Mouse (Mus musculus): ENCODE data around the gene Pla2r1.
A peak's percentile ranks its signal among the peaks of the same experiment; 100 is the strongest.

Pla2r1 gene

DNA sequence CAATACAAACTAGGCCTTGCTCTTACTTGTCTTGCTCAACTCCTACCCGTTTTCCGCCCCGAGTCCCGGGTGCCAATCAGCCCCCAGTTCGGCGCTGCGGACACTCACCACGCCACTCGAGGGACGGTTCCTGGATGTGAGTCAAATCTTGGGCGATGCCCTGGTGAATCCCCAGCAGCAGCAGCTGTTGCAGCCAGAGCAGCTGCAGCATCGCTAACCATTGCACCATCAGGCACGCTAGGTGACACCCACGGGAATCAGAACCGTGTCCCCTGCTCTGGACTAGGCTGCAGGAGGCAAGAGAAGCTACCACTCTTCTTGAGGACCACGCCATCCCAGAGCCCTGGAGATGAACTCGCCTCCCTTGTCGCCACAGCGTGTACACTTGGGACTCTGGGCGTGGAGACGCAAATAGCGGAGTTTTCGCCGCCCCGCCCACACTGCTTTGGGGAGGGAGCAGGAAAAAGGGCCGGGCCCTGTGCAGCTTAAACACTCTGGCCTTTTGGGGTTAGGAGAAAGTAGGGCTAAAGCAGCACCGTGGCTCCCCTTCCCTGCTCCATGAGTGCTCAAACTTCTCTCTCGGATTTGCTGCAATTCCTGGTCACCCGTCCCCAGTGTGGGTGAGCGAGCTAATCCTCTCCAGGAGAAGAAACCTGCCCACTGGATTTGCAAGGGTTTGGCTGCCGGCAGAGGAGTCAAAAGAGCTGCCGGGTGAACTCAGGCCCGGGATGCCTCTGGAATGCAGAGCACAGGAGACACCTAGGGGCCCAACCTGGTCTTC, at the start of gene Pla2r1:
Gene Pla2r1 (minus strand): TSS at position 407 of the 781 bp plus-strand sequence.
- DNase-seq (ENCODE audit: low read depth, low spot score) = peak; percentile 43

DNA sequence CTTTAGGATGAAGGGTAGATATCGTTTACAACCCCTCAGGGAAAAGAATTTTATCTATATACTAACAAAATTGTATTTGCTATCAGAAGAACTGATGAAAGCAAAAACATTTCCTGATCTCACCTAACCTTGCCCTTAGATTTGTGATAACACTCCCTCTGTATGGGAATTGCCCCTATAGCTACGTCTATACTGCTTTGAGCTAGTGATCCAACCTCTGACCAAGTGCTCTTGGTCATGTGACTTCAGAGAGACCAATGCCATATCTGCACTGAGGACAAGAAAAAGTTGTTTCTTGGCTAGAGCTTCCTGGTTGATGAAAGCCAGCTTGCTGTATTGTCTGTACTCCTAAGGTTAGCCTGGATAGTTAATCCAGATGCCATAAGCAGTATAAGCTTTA, 48.2 kb upstream of the Pla2r1 start:
- DNase-seq (ENCODE audit: low read depth, low spot score) = no peak

DNA sequence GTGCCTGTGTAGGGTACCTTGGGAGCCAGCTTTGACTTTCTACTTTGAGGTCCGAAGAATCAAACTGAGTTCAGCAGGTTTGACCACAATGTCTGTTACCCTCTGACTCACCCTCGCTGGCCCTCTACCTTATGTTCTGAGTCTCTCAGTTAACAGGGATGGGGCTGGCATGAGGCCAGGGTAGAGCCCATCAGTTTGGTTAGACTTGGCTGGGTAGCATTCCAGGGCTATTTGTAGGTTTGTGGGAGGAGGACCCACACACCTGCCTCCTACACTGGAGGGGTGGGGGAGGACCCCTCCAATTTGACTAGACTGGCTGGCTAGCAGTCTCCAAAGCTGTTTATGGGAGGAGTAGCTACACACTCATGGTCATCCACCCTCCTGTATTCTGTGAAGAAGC, 47.8 kb upstream of the Pla2r1 start:
- no peak for DNase-seq (ENCODE audit: low read depth, low spot score)

DNA sequence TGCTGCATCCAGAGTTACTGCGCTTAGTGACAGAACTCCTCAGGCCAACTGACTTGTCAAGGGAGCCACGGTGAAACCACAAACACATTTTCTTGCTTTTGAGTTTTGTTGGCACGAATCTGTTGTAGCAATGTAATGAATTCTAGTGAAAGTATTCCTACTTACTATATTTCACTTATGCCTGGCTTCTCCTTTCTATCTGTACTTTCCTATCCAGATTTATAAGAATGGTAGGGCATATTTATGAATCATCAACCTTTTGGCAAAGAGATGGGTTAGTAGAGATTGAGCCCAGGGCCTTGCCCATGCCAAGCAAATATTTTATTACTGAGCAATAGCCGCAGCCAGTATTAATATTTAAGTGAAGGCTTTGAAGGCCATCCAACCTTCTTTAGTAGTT, 30.3 kb upstream of the Pla2r1 start:
- DNase-seq (ENCODE audit: low read depth, low spot score) = no peak

DNA sequence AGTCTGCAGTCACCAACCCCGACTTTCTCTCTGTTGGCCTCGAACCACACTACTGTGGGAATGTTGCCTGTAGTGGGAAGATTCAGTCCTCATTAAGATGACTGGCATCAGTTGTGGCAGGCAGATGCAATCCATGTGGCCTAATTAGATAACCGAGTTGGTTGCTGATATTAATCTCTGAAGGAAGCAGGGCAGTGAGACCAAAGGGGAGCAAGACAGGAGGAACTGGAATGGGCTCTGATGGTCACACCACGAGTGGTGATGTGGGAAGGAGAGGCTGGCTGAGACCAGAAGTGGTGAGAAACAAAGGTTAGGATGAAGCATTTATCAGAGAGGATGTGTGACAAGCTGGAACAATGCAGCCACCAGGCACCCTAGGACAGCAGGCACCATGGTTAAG, 1.5 kb upstream of the Pla2r1 start:
- no peak for DNase-seq (ENCODE audit: low read depth, low spot score)

DNA sequence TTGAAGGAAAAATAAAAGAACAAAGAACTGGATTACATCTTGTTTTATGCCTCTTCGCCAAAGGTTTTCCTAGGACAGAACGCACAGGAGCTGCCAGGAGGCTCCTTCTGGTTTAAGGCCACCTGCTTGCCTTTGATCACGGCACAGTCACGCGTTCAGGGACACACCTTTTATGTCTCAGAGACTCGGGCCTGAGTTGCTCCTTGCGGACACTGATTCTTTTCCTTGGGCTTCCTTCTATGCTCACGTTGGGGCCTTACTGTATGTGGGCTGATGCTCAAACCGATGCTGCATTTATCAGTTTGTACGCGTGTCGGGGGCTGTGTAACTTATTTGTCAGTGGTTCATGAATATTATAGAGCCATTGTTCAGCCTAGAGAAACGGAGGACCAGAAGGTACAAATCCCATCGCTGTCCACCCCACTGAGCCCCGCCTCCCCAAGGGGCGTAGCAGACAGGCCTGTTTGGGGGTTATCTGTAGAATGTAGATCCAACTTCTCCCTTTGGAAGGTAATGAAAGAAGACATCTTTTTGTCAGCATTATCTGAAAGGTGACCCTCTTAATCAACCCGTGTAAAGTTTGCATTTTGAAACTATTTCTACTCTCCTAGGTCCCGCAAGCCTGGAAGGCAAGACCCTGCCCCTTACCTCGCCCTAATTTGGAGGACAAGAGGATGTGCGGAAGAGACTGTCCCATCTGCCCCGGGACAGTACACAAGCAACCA, 769 bp downstream of the Pla2r1 start:
- DNase-seq (ENCODE audit: low read depth, low spot score) = no peak

DNA sequence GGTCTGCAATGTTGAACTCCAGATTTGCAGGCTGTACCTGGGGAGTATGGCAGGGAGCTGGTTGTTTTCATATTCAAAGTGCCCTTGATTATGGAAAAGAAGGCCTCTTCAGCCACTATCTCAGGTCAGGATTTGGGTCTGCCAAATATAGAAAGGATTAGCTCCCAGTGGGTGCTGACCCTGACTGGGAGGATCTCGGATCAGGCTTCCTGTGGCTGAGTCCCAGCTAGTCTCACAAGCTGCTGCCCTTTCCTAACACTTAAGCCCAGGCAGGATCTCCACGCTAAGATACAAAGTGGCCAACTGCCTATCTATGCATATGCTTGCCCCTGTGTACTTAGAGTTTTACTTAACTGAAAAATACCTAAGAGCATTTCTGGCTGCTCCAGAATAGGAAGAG, 1.4 kb downstream of the Pla2r1 start:
- DNase-seq (ENCODE audit: low read depth, low spot score) = no peak

DNA sequence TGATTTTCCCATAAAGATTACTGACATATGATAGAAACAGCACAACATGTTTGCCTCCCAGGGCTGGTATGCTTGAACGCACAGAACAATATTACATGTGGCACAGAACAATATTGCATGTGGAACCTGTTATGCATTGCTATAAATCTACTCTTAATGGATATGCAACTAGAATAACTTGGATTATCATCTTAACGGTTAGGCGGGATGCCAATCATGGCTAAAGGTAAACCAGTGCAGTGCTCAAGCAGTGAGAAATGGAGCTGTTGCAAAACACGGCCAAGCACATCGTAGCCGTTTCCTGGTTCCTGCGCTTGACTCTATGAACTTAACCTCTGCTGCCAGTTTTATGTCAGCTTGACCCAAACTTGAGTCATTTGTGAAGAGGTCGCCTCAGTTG, 2.6 kb downstream of the Pla2r1 start:
- DNase-seq (ENCODE audit: low read depth, low spot score) = no peak

DNA sequence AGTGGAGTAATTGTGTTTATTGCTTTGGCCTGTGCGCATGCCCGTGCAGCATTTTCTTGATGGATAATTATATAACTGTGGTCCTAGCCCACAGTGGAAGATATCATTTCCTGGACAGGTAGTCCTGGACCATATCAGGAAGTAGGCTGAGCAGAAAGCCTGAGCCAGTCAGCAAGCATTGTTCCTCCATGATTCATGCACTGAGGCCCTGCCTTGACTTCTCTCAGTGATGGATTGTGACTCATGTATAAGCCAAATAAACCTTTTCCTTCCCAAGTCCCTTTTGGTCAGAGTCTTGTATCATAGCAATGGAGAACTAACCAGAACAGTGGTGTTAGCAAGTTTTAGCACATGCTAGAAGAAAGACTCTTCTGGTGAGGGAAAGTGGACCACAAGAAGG, 3.3 kb downstream of the Pla2r1 start:
- DNase-seq (ENCODE audit: low read depth, low spot score) = no peak

DNA sequence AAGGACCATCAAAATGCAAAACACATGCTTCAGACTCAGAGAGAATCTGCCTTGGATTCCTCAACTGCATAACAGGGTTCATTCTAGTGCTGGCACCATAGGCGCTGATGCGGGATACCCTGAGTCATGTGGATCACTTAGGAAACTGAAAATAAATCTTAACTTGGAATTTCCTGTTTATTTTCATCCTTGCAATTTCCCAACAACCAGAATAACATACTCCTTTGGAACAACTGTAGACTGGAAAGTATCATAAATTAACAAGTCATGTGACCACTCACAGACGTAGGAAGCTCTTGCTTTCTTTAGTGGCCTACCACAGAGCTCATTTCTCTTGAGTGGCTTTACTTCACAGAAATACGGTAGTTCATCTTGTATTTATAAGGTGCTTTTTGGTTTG, 7.0 kb downstream of the Pla2r1 start:
- DNase-seq (ENCODE audit: low read depth, low spot score) = no peak

DNA sequence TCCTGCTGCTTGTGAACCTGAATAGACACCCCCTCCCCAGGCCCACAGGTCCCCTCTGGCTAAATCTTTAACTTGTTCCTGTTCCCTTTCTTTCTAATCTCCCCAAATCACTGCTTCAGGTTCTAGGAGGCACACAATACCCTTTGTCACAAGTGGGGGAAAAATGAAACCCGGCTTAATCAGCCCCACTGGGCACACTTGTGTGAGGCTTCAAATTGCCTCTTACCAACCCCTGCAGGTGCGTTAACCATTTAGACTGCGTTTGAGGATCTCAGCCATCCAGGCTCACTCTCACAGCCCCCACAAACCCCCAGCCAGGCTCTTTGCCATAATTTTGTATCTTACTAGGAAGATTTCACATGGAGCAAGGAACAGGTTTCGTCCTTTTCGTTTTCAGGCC, 9.1 kb downstream of the Pla2r1 start:
- DNase-seq (ENCODE audit: low read depth, low spot score) = no peak

DNA sequence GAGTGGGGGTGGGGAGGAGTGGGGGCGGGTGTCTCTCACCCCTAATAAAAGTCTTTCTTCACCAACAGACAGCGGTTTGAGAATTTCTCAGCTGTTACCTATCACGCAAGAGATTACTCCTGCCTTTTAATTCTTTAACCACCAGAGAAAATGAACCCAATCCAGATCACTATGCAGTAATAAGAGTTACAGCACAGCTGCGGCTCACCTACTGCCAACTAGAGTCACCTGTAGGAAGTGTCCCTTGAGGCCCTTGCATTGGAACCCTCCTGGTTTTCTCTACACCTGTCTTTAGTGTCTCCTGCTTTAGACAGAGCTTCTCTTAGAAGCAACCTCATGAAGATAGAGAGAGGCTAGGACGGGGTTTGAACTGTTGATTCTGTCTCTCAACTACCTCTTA, 11.4 kb downstream of the Pla2r1 start:
- no peak for DNase-seq (ENCODE audit: low read depth, low spot score)

DNA sequence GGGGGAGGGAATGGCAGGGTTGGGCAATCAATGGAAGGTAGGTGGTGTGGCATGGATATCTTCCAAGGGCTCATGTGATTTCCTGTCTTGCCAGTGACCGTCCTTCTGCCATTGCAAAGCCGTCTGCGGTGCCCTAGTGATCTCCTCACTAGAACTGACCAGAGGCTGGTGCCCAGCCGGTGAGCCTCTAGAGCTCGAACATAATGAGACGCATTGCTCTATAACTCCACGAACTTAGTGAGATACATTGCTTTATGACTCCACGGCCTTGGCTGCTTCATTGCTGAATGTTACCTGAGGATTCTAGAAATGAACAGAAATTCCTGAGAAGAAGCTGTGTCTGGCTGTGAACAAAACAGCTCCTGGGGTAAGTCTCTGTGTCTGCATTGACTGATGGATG, 12.8 kb downstream of the Pla2r1 start:
- no peak for DNase-seq (ENCODE audit: low read depth, low spot score)

DNA sequence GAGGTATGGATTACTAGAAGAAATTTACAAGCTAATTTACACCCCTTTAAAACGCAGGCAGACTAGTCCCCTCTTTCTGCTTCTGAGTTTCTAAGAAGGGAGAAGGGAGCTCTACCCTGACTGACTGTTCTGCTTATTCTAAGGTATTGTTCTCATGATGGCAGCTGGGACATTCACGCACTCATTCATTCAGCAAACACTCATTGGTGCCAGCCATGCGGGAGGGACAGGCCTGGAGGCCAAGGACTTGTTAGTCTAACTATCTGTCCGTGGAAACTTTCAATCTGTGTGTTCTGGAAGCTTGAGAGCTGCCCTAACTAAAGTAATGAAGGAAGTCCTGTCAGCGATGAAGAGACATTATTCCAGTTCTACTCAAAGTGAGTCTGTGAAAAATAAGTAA, 14.4 kb downstream of the Pla2r1 start:
- DNase-seq (ENCODE audit: low read depth, low spot score) = no peak

DNA sequence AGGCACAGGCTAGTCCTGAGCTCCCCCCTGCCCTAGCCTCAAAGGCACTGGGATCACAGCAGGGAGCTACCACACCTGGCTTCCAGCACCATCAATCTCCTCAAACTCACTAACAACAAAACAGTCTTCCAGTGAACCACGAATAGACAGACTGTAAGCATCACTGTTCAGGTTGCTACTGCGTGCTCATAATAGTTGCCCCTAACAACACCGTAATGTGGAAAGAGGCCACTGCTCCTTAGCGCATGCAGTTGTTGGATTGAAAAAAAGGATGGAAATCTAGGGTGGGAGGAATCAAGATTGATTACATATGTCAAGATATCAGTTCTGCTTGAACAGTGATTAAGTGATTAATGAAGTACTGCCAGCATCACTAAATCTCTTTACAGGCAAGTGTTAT, 14.8 kb downstream of the Pla2r1 start:
- no peak for DNase-seq (ENCODE audit: low read depth, low spot score)

DNA sequence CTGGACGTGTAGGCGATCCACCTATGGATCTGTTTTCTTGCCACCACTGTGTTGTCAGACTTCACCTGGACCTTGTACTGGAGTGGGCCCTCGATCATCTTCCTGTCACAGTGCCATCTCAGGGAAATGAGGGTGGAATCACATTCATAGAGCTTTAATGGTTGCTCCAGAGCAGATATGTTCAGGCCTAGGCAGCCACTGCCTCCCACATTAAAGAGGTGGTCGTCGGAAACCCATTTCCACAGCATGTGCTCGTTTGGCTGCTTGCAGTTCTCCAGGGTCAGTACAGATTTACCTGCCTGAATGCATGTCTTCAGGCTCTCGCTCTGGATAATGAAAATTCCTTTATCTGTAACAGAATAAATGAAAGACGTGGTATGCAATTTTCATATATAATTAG, 18.4 kb downstream of the Pla2r1 start:
- no peak for DNase-seq (ENCODE audit: low read depth, low spot score)

DNA sequence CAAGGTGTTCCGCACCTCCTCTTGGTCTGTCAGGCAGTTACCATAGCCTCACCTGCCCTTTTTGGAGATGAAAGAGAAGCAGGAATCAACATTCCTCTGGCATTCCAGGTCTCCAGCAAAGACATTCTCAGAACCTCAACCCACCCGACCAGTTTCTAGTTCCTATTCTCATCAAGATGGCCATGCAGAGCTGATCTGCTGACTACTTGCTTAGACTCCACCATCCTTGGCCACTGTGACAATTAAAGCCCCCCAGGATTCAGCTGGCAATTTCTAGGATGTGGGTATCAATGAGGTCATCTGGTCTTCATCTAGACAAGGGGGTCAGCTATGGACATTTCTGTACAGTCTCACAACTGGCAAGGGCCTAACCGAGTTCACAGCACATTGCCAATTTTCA, 20.1 kb downstream of the Pla2r1 start:
- DNase-seq (ENCODE audit: low read depth, low spot score) = no peak

DNA sequence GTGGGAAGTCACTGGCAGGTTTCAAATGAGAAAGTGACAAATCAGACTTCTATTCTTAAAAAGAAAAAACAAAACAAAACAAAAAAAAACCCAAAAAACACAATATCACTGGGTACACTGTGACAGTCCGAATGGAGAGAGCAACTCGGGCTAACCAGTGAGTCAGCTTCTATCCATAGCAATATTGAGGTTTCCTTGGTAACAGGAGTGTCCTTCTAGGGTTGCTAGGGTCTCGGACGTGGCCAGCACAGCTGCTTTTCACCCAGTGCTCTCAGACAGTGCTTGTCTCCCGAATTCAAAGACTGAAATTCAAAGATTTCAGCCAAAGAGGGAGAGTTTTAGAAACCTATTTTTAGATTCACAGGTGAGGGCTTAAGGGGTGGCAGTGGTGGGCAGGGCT, 20.6 kb downstream of the Pla2r1 start:
- DNase-seq (ENCODE audit: low read depth, low spot score) = no peak

DNA sequence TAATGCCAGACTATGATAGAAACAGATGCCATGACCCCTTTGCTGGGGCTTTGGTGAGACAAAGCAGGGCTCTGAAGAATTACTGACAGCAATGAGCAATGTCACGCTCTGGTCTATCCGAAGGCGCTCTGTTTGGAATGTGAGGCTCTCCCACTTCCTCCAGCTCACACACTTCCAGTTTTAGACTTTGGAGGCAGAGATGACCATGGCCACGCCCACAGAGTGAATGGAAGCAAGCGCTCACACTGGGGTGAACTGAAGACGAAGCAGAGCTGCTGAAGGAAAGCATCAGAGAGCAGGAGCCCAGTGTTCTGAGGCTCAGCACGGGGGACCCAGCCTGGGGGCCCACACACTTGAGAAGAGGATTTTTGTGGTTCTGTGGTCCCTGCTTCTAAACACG, 37.3 kb downstream of the Pla2r1 start:
- no peak for DNase-seq (ENCODE audit: low read depth, low spot score)

DNA sequence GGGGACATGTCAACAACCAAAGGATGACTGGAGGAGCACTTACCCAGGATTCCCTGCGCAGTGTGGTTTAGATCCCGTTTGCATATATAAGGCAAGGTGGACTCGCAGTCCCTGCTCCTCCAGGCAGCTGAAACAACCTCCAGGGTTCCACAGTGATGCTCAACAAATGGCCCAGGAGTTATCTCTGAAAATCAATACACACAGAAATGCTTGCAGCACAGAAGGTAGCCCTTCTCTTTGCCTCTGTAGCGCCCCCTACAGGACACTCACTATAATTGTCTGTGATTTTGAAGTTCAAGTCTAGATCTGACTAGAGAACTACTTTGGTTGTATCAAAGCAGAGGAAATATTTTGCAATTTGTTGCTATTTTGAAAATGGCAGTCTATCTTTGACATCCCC, 38.2 kb downstream of the Pla2r1 start:
- no peak for DNase-seq (ENCODE audit: low read depth, low spot score)

DNA sequence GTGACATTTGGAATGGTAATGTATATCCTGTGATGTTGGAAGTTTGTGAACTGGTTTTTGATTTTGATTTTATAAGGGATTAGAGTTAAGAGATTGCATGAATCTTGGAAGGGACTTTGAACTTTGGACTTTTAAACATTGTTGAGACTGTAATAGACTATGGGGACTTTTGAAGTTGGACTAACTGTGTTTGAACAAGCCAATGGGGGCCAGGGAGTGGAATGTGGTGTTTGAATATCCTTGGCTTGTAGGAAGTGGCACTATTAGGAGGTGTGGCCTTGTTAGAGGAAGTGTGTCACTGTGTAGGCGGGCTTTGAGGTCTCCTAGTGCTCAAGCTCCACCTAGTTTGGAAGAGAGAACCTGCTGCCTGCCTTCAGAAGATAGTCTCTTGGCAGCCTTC, 42.4 kb downstream of the Pla2r1 start:
- DNase-seq (ENCODE audit: low read depth, low spot score) = no peak

DNA sequence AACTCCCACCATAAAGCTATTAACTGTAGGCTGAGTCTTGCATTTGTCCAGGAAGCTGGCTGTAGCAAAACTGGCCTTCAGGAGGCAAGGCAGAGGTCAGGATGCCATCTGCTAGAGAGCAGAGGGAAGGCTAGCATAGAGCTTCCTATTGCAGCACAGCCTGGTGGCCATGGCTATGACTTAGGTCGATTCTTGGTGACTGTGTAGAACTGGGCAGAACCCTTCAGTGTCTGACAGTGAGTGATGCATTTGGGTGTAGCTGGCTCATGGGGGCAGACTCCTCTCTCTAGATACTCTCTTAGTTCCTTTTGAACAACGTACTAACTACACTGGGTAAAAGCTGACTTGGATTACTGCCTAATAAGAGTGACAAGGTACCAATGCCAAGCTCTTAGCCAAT, 48.0 kb downstream of the Pla2r1 start:
- no peak for DNase-seq (ENCODE audit: low read depth, low spot score)

DNA sequence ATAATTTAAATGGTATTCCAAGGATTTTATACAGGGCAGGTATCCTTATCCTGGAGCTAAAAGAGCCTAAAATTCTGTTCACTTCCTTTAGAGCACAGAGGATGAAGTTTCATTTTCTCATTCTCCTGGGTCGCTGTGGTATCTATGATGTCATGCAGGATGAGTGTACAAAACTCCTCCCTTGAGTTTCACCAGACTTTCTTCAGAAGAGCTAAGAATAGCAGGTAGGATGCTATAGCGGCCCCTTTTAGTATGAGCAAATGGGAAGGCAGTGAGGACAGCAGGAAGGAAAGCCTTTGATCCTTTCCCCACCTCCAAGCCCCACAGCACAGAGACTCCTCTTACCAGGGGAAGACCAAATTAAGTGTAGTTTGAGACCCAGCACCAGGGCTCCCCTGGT, 48.4 kb downstream of the Pla2r1 start:
- DNase-seq (ENCODE audit: low read depth, low spot score) = no peak

Measured in forelimb bud, embryonic 11.5 days (tissue).